Mouse (Mus musculus): ENCODE results near the gene Olfr560. TPM values are rescaled to one million over a fixed set of nuclear protein-coding genes. Genes with fewer than 3 reads are reported as not detected.

Olfr560 gene
- total RNA-seq (2012; rRNA removed) (not detected in 2 replicates), total RNA-seq (2014; rRNA removed) (not detected in 2 replicates), polyA plus RNA-seq (2012; ENCODE audit: insufficient read length, low read depth) (not detected in 2 replicates)

DNA sequence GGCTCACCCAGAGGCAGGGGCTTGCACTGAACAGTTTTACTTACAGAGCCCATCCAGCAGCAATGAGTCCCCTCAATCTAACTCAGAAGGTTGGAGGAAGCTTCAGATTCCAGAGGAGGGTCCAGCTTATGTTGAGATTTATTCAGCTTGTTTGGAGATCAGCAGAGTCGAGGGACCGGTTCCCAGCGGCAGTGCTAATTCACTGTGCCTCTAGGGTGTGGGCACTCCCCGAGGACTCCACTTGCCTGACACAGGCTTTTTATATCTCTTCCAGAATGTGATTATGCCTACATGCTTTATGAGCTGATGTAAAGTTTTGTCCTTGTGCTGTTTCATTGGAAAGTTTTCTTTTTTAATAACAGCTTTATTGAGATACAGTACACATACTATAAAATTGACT, at the start of gene Olfr560, which contains the start of gene Olfr78:
TSS of gene Olfr560 (minus strand) at position 101 of the 400 bp plus-strand sequence.
TSS of gene Olfr78 (minus strand) at position 206 of the 400 bp plus-strand sequence.
- DNase-seq (ENCODE audit: extremely low read depth) = no peak
- Histone ChIP-seq H3K27ac (ENCODE audit: insufficient read depth, low read depth) (no peak within 1 kb of the TSS), H3K4me3 (replicated peaks in 1 of 3; ENCODE audit: low read depth in 2 of 3, low read length in 2 of 3, poor library complexity in 1 of 3) (no peak within 1 kb of the TSS), H3K36me3 (replicated peaks in 1 of 2; ENCODE audit: control insufficient read depth in 1 of 2, insufficient read depth in 1 of 2, low read length in 1 of 2) (no peaks in the 10 kb centered on the region), H3K27me3 (replicated peaks) (no peaks in the 10 kb centered on the region), H3K4me2 (ENCODE audit: insufficient read depth, low read depth, poor library complexity, severe bottlenecking) (no peak within 1 kb of the TSS), H3K9me3 (replicated peaks; ENCODE audit: low read length) (no peaks in the 10 kb centered on the region), H3K79me2 (replicated peaks; ENCODE audit: control insufficient read depth, extremely low read depth, insufficient read depth, poor library complexity, severe bottlenecking) (no peaks in the 10 kb centered on the region), H3K9ac (ENCODE audit: insufficient read depth, low read depth) (no peak within 1 kb of the TSS), H3K4me1 (ENCODE audit: control insufficient read depth in 1 of 2, insufficient read depth in 2 of 2) (no peaks in the 10 kb centered on the region)
- TF ChIP-seq CHD2 (IDR thresholded peaks at IDR 0.05; ENCODE audit: low read length) (no peak), ZKSCAN1 (IDR thresholded peaks at IDR 0.05; ENCODE audit: borderline replicate concordance, low read depth, low read length) (no peak), ZC3H11A (IDR thresholded peaks at IDR 0.05; ENCODE audit: low read depth, low read length) (no peak), ZNF384 (IDR thresholded peaks at IDR 0.05; ENCODE audit: low read depth, low read length) (no peak), E2F4 (IDR thresholded peaks at IDR 0.05; ENCODE audit: insufficient replicate concordance, low read depth, low read length) (no peak), JUN (IDR thresholded peaks at IDR 0.05; ENCODE audit: insufficient read depth, low read depth, low read length) (no peak), ZMIZ1 (IDR thresholded peaks at IDR 0.05; ENCODE audit: low read depth, low read length) (no peak), CHD1 (IDR thresholded peaks at IDR 0.05; ENCODE audit: low read depth, low read length) (no peak), MAX (IDR thresholded peaks at IDR 0.05; ENCODE audit: low read length) (no peak), TBP (conservative IDR thresholded peaks at IDR 0.05; ENCODE audit: low read depth, low read length) (no peak), HCFC1 (IDR thresholded peaks at IDR 0.05; ENCODE audit: low read depth, low read length) (no peak), KAT2A (IDR thresholded peaks at IDR 0.05; ENCODE audit: insufficient replicate concordance, low read length) (no peak), BHLHE40 (IDR thresholded peaks at IDR 0.05; ENCODE audit: low read depth, low read length) (no peak)
- dilution Hi-C loops (cut with MboI; ENCODE audit: extremely low pct_ligation_motif_present, extremely low pct_unique_long_range_greater_than_20kb, low sequenced_read_pairs) = no loop called here
- in situ Hi-C loops (cut with MboI; ENCODE audit: low pct_ligation_motif_present, low pct_unique_long_range_greater_than_20kb, low sequenced_read_pairs) = loop anchor here (25.0 kb wide), 1 partner anchor 247 kb away; no protein-coding TSS in a partner anchor

DNA sequence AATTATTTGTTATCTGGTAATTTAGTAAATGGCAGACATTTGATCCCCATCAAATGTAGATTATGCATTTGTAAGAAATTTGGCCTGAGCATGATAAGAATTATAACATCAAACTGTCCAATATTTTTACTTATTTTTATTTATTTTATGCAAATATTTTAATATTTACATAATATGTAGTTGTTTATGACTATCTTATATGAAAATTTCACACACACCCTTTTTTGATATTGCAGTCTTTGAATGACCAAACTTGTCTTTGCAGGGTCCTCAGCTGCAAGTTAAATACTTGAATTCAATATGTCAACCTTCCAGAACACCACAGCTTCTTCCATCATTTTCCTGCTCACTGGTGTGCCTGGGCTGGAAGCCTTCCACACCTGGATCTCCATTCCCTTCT, 44.0 kb upstream of the Olfr560 start, which contains the start of gene Olfr564:
TSS of gene Olfr564 (plus strand) at position 301 of the 400 bp plus-strand sequence.
- dilution Hi-C loops (cut with MboI; ENCODE audit: extremely low pct_ligation_motif_present, extremely low pct_unique_long_range_greater_than_20kb, low sequenced_read_pairs) = no loop called here
- Histone ChIP-seq H3K36me3 (replicated peaks in 1 of 2; ENCODE audit: control insufficient read depth in 1 of 2, insufficient read depth in 1 of 2, low read length in 1 of 2) (no peaks in the 10 kb centered on the region), H3K4me2 (ENCODE audit: insufficient read depth, low read depth, poor library complexity, severe bottlenecking) (no peak within 1 kb of the TSS), H3K79me2 (replicated peaks; ENCODE audit: control insufficient read depth, extremely low read depth, insufficient read depth, poor library complexity, severe bottlenecking) (no peaks in the 10 kb centered on the region), H3K9me3 (replicated peaks; ENCODE audit: low read length) (no peaks in the 10 kb centered on the region), H3K9ac (ENCODE audit: insufficient read depth, low read depth) (no peak within 1 kb of the TSS), H3K4me1 (ENCODE audit: control insufficient read depth in 1 of 2, insufficient read depth in 2 of 2) (no peaks in the 10 kb centered on the region), H3K27ac (ENCODE audit: insufficient read depth, low read depth) (no peak within 1 kb of the TSS), H3K27me3 (replicated peaks) (no peaks in the 10 kb centered on the region), H3K4me3 (replicated peaks in 1 of 3; ENCODE audit: low read depth in 2 of 3, low read length in 2 of 3, poor library complexity in 1 of 3) (no peak within 1 kb of the TSS)
- no peak for DNase-seq (ENCODE audit: extremely low read depth)
- in situ Hi-C loops (cut with MboI; ENCODE audit: low pct_ligation_motif_present, low pct_unique_long_range_greater_than_20kb, low sequenced_read_pairs) = no loop called here
- TF ChIP-seq CTCF (conservative IDR thresholded peaks at IDR 0.05 in 1 of 2, IDR thresholded peaks at IDR 0.05 in 1 of 2; ENCODE audit: low read depth in 2 of 2, low read length in 2 of 2) (no peak), JUND (conservative IDR thresholded peaks at IDR 0.05; ENCODE audit: low read depth, low read length) (no peak), MYC (IDR thresholded peaks at IDR 0.05; ENCODE audit: low read depth, low read length) (no peak), CHD2 (IDR thresholded peaks at IDR 0.05; ENCODE audit: low read length) (no peak), RCOR1 (conservative IDR thresholded peaks at IDR 0.05; ENCODE audit: low read depth, low read length) (no peak)

Measured in CH12.LX (cell line).